Mouse (Mus musculus) MEL (cell line): Measurements from ENCODE around the gene Tmem44. TPM values are rescaled to one million over a fixed set of nuclear protein-coding genes. Genes with fewer than 3 reads are reported as not detected.

Experiments
- DNase-seq: peaks from one replicate; pipeline ENCODE4 v3.0.0; 2011; ENCODE audit warnings: low read depth, low spot score
- H3K27ac ChIP-seq: 2 replicates; pipeline ENCODE4 v1.5.1; 2012; ENCODE audit warnings: low read depth, mild to moderate bottlenecking, control low read depth, low read length, moderate library complexity; ENCODE audit not compliant: control insufficient read depth
- H3K27me3 ChIP-seq, 2 experiments: fragments of 150-350 bp in 1 of 2; sonication (generic) in 1 of 2; 2 replicates each; pipeline ENCODE4 v1.6.1; 2012; ENCODE audit warnings: low read length in 2 of 2, mild to moderate bottlenecking in 2 of 2, improper control_type of control experiment in 1 of 2, moderate library complexity in 1 of 2; ENCODE audit not compliant: insufficient read depth in 2 of 2, control insufficient read depth in 1 of 2
- H3K36me3 ChIP-seq, 2 experiments: 2 replicates each; pipeline ENCODE4 v1.6.1; 2012 to 2014; ENCODE audit warnings: low read length in 2 of 2, improper control_type of control experiment in 1 of 2, inconsistent platforms in 1 of 2, mild to moderate bottlenecking in 1 of 2; ENCODE audit not compliant: insufficient read depth in 2 of 2, control insufficient read depth in 1 of 2
- H3K4me1 ChIP-seq, 2 experiments: fragments of 150-350 bp in 1 of 2; sonication (generic) in 1 of 2; 2 replicates each; pipeline ENCODE4 v1.6.1; 2012; ENCODE audit warnings: low read length in 2 of 2, improper control_type of control experiment in 1 of 2, mild to moderate bottlenecking in 1 of 2; ENCODE audit not compliant: insufficient read depth in 2 of 2, control insufficient read depth in 1 of 2
- H3K4me3 ChIP-seq, 2 experiments: fragments of 150-350 bp in 1 of 2; sonication (generic) in 1 of 2; 2 replicates each; pipeline ENCODE4 v1.5.1; 2012; ENCODE audit warnings: low read depth in 2 of 2, low read length in 2 of 2, mild to moderate bottlenecking in 2 of 2, moderate library complexity in 2 of 2, control low read depth in 1 of 2, improper control_type of control experiment in 1 of 2; ENCODE audit not compliant: control insufficient read depth in 1 of 2, insufficient read depth in 1 of 2
- H3K79me2 ChIP-seq: 2 replicates; pipeline ENCODE4 v1.6.1; 2012; ENCODE audit warnings: mild to moderate bottlenecking, low read length, moderate library complexity; ENCODE audit not compliant: control insufficient read depth, poor library complexity, insufficient read depth
- H3K9ac ChIP-seq: 2 replicates; pipeline ENCODE4 v1.6.1; 2012; ENCODE audit warnings: low read depth, mild to moderate bottlenecking, control low read depth, low read length, moderate library complexity; ENCODE audit not compliant: control insufficient read depth, poor library complexity, severe bottlenecking
- H3K9me3 ChIP-seq: fragments of 150-350 bp; sonication (generic); replicated peaks from 2 replicates; pipeline ENCODE4 v1.6.1; 2012; ENCODE audit warnings: mild to moderate bottlenecking, low read length, improper control_type of control experiment, moderate library complexity; ENCODE audit not compliant: insufficient read depth
- BHLHE40 ChIP-seq: IDR thresholded peaks from 2 replicates; pipeline ENCODE4 v1.6.1; 2012; ENCODE audit warnings: low read depth, mild to moderate bottlenecking, inconsistent platforms, low read length, improper control_type of control experiment, borderline replicate concordance
- CHD1 ChIP-seq: IDR thresholded peaks from 2 replicates; pipeline ENCODE4 v1.6.1; 2012; ENCODE audit warnings: low read depth, mild to moderate bottlenecking, inconsistent platforms, low read length, improper control_type of control experiment
- CTCF ChIP-seq, 3 experiments: IDR thresholded peaks in 2 of 3; conservative IDR thresholded peaks in 1 of 3; 2 replicates each; pipeline ENCODE4 v1.5.1; 2011 to 2012; ENCODE audit warnings: low read length in 3 of 3, low read depth in 2 of 3, mild to moderate bottlenecking in 2 of 3, improper control_type of control experiment in 1 of 3, inconsistent platforms in 1 of 3, mixed read lengths in 1 of 3, moderate library complexity in 1 of 3; ENCODE audit not compliant: control insufficient read depth in 1 of 3, insufficient read depth in 1 of 3, poor library complexity in 1 of 3, severe bottlenecking in 1 of 3
- ELF1 ChIP-seq: IDR thresholded peaks from 2 replicates; pipeline ENCODE4 v1.6.1; 2014; ENCODE audit warnings: low read depth, mild to moderate bottlenecking, inconsistent platforms, low read length, improper control_type of control experiment, moderate library complexity
- EP300 ChIP-seq, 2 experiments: IDR thresholded peaks; 2 replicates each; pipeline ENCODE4 v1.6.1; 2011; ENCODE audit warnings: improper control_type of control experiment in 2 of 2, low read length in 2 of 2, low read depth in 1 of 2, mild to moderate bottlenecking in 1 of 2
- ETS1 ChIP-seq: IDR thresholded peaks from 2 replicates; pipeline ENCODE4 v1.6.1; 2012; ENCODE audit warnings: low read depth, mild to moderate bottlenecking, inconsistent platforms, low read length, improper control_type of control experiment, moderate library complexity
- GATA1 ChIP-seq: IDR thresholded peaks from 2 replicates; pipeline ENCODE4 v1.6.1; 2011; ENCODE audit warnings: low read depth, low read length, improper control_type of control experiment
- HCFC1 ChIP-seq: IDR thresholded peaks from 2 replicates; pipeline ENCODE4 v1.6.1; 2012; ENCODE audit warnings: low read depth, mild to moderate bottlenecking, inconsistent platforms, low read length, improper control_type of control experiment, moderate library complexity
- JUND ChIP-seq: IDR thresholded peaks from 2 replicates; pipeline ENCODE4 v1.6.1; 2011; ENCODE audit warnings: low read depth, mild to moderate bottlenecking, improper control_type of control experiment, low read length
- MAFK ChIP-seq: IDR thresholded peaks from 2 replicates; pipeline ENCODE4 v1.6.1; 2011; ENCODE audit warnings: low read depth, mild to moderate bottlenecking, low read length, improper control_type of control experiment, borderline replicate concordance
- MAX ChIP-seq: IDR thresholded peaks from 2 replicates; pipeline ENCODE4 v1.6.1; 2011; ENCODE audit warnings: low read length, improper control_type of control experiment
- MYB ChIP-seq: IDR thresholded peaks from 2 replicates; pipeline ENCODE4 v1.6.1; 2011; ENCODE audit warnings: mild to moderate bottlenecking, low read depth, low read length, improper control_type of control experiment
- MYC ChIP-seq: IDR thresholded peaks from 2 replicates; pipeline ENCODE4 v1.6.1; 2011; ENCODE audit warnings: low read depth, mild to moderate bottlenecking, low read length, improper control_type of control experiment, moderate library complexity
- POLR2A ChIP-seq, 2 experiments: IDR thresholded peaks; 2 replicates each; pipeline ENCODE4 v1.6.1; 2011 to 2012; ENCODE audit warnings: low read length in 2 of 2, mild to moderate bottlenecking in 2 of 2, control low read depth in 1 of 2, improper control_type of control experiment in 1 of 2, low read depth in 1 of 2, moderate library complexity in 1 of 2; ENCODE audit not compliant: control insufficient read depth in 1 of 2, insufficient read depth in 1 of 2, poor library complexity in 1 of 2
- POLR2AphosphoS2 ChIP-seq: IDR thresholded peaks from 2 replicates; pipeline ENCODE4 v1.6.1; 2011; ENCODE audit warnings: low read length, improper control_type of control experiment
- RCOR1 ChIP-seq: IDR thresholded peaks from 2 replicates; pipeline ENCODE4 v1.6.1; 2012; ENCODE audit warnings: low read depth, mild to moderate bottlenecking, inconsistent platforms, low read length, improper control_type of control experiment
- SIN3A ChIP-seq: IDR thresholded peaks from 2 replicates; pipeline ENCODE4 v1.6.1; 2012; ENCODE audit warnings: low read length, improper control_type of control experiment, inconsistent platforms
- TAL1 ChIP-seq: IDR thresholded peaks from 2 replicates; pipeline ENCODE4 v1.6.1; 2012; ENCODE audit warnings: mild to moderate bottlenecking, inconsistent platforms, low read length, moderate library complexity, mixed read lengths
- TCF12 ChIP-seq: IDR thresholded peaks from 2 replicates; pipeline ENCODE4 v1.6.1; 2014; ENCODE audit warnings: low read depth, mild to moderate bottlenecking, inconsistent platforms, low read length, improper control_type of control experiment, moderate library complexity
- UBTF ChIP-seq: IDR thresholded peaks from 2 replicates; pipeline ENCODE4 v1.6.1; 2012; ENCODE audit warnings: low read depth, mild to moderate bottlenecking, inconsistent platforms, low read length, improper control_type of control experiment, moderate library complexity, borderline replicate concordance; ENCODE audit not compliant: insufficient read depth
- ZC3H11A ChIP-seq: IDR thresholded peaks from 2 replicates; pipeline ENCODE4 v1.6.1; 2012; ENCODE audit warnings: low read depth, mild to moderate bottlenecking, inconsistent platforms, low read length, improper control_type of control experiment
- ZNF384 ChIP-seq: IDR thresholded peaks from 2 replicates; pipeline ENCODE4 v1.6.1; 2012; ENCODE audit warnings: low read depth, mild to moderate bottlenecking, inconsistent platforms, low read length, improper control_type of control experiment
- polyA plus RNA-seq, 2 experiments: library from polyadenylated mRNA; stranded (reverse) in 1 of 2; unstranded in 1 of 2; fragments of >175 nt in 1 of 2; fragments of >200 nt in 1 of 2; gene quantifications; 2 replicates each; pipeline versions ENCODE4 v1.2.1 to v1.2.4; 2012; ENCODE audit warnings: low replicate concordance in 2 of 2, low read depth in 1 of 2; ENCODE audit not compliant: insufficient read length in 2 of 2, insufficient read depth in 1 of 2, missing spikeins in 1 of 2
- total RNA-seq: library from RNA; depleted of rRNA; stranded (reverse); fragments of 300-350 nt; gene quantifications from 2 replicates; pipeline ENCODE4 v1.2.3, GENCODE M21; 2012

The Tmem44 gene
- total and polyA plus RNA-seq, 3 experiments = 0.50 to 1.4 TPM; not detected in 1

- H3K9me3 ChIP-seq = no peaks in the 10 kb centered on the region
- H3K4me1 ChIP-seq = peaks cover 6 to 17% of the 10 kb centered on the region in 2 experiments; a peak in 3 of 4 replicates
- H3K79me2 ChIP-seq = no peaks in the 10 kb centered on the region
- no peak overlapping the region for H3K4me3 ChIP-seq
- DNase-seq = no peak
- no peak overlapping the region for H3K9ac ChIP-seq
- H3K27me3 ChIP-seq = no peaks in the 10 kb centered on the region
- TF ChIP-seq ZC3H11A (no peak), ELF1 (no peak)
- no peak overlapping the region for H3K27ac ChIP-seq
- peaks cover 0 to 16% of the 10 kb centered on the region in 2 experiments; a peak in 2 of 4 replicates for H3K36me3 ChIP-seq
Measured at GRCm38 (mm10) chr16:30472447-30472846, 78.2 kb downstream of the Tmem44 start.

- H3K4me3 ChIP-seq = no peak overlapping the region
- H3K27me3 ChIP-seq = no peaks in the 10 kb centered on the region
- no peak overlapping the region for H3K27ac ChIP-seq
- H3K9ac ChIP-seq = no peak overlapping the region
- peaks cover 0 to 16% of the 10 kb centered on the region in 2 experiments; a peak in 2 of 4 replicates for H3K36me3 ChIP-seq
- no peaks in the 10 kb centered on the region for H3K79me2 ChIP-seq
- peaks cover 6 to 17% of the 10 kb centered on the region in 2 experiments; a peak in 3 of 4 replicates for H3K4me1 ChIP-seq
- peak; percentile 17 for DNase-seq
- no peaks in the 10 kb centered on the region for H3K9me3 ChIP-seq
- TF ChIP-seq MYC (no peak), UBTF (no peak), MAFK (no peak), CTCF (IDR thresholded peaks at IDR 0.05 in 2 of 3, conservative IDR thresholded peaks at IDR 0.05 in 1 of 3; ENCODE audit: control insufficient read depth in 1 of 3, insufficient read depth in 1 of 3, low read depth in 2 of 3, low read length in 3 of 3, poor library complexity in 1 of 3, severe bottlenecking in 1 of 3) (no peak), RCOR1 (no peak), GATA1 (no peak), POLR2A (IDR thresholded peaks at IDR 0.05; ENCODE audit: control insufficient read depth in 1 of 2, insufficient read depth in 1 of 2, low read depth in 1 of 2, low read length in 2 of 2, poor library complexity in 1 of 2) (no peak), POLR2AphosphoS2 (no peak), CHD1 (no peak)
Measured at GRCm38 (mm10) chr16:30471912-30472311, 78.7 kb downstream of the Tmem44 start.

GRCm38 (mm10) chr16:30468944-30469343 lies 81.7 kb downstream of the Tmem44 start:
- peak; percentile 56 for TF ChIP-seq MYB
- 0 out of 2 replicates have a peak, but pooled peaks have one; percentile 11 for TF ChIP-seq JUND
- TF ChIP-seq ZNF384 = no peak
- peak; percentile 28; the same call in 1 of the 2 replicates for TF ChIP-seq SIN3A
- TF ChIP-seq MYC = peak; percentile 33; the same call in 1 of the 2 replicates
- no peak for TF ChIP-seq BHLHE40
- peak; percentile 86 to 91 for TF ChIP-seq EP300 (IDR thresholded peaks at IDR 0.05; ENCODE audit: low read depth in 1 of 2, low read length in 2 of 2)
- no peak for TF ChIP-seq MAX
- peak; percentile 88 for TF ChIP-seq ETS1
- TF ChIP-seq HCFC1 = peak; percentile 47; the same call in 1 of the 2 replicates
- peak; percentile 93 for TF ChIP-seq RCOR1
- TF ChIP-seq TAL1 = 0 out of 2 replicates have a peak, but pooled peaks have one; percentile 27
- 0 out of 2 replicates have a peak, but pooled peaks have one; percentile 13 for TF ChIP-seq MAFK
- TF ChIP-seq TCF12 = peak; percentile 66
- TF ChIP-seq GATA1 = peak; percentile 83
- DNase-seq = peak; percentile 89

More at GRCm38 (mm10) chr16:30468944-30469343, 81.7 kb downstream of the Tmem44 start:
- no peaks in the 10 kb centered on the region for H3K9me3 ChIP-seq
- peak overlapping the region; percentile 67 for H3K27ac ChIP-seq
- H3K4me3 ChIP-seq = no peak overlapping the region
- H3K27me3 ChIP-seq = no peaks in the 10 kb centered on the region
- H3K4me1 ChIP-seq = peaks cover 6 to 23% of the 10 kb centered on the region in 2 experiments
- H3K9ac ChIP-seq = no peak overlapping the region
- H3K79me2 ChIP-seq = no peaks in the 10 kb centered on the region
- H3K36me3 ChIP-seq = peaks cover 0 to 19% of the 10 kb centered on the region in 2 experiments; a peak in 2 of 4 replicates
